Mouse (Mus musculus): ENCODE results near the gene Pecam1. TPM values are rescaled to one million over a fixed set of nuclear protein-coding genes. Genes with fewer than 3 reads are reported as not detected.

Pecam1 gene
- polyA plus RNA-seq, 1 experiment from 2014 or later: 69.9 TPM

DNA sequence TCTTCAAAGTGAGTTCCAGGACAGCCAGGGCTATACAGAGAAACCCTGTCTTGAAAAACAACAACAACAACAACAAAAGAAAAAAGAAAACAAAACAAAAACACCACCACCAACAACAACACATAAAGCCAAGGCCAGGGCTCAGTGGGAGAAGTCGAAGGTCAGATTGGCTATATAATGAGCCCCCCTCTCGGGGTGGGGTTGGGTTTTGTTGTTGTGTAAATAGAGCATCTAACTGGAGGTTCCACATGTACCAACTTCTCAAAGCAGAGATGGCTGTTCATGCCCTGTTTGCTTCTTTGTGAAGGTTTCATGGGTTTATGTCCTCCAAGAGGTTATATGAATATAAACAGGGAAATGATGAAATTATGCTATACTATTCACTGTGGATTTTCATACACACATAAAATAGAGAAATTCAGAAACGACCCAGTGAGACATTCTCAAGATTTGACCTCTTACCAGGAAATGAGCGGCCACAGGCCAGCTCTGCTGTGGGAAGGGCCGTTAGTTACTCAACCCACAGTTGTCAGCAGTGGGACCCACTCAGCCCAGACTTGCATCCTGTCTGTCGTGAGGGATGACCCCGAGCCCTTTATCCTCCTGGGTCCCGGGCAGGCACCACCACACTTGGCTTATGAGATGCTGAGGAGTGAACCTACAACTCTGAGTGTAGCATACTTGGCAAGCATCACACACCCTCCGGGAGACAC, 45.9 kb downstream of the Pecam1 start:
- no peak for ATAC-seq (ENCODE audit: insufficient number of reproducible peaks, insufficient read depth, low FRiP score, low read depth)
- Histone ChIP-seq H3K4me3 (ENCODE audit: control insufficient read depth in 1 of 2, insufficient read depth in 1 of 2, low read depth in 1 of 2, low read length in 2 of 2) (no peak overlapping the region), H3K4me2 (ENCODE audit: low read length) (no peak overlapping the region), H3K9me3 (ENCODE audit: control insufficient read depth, low read length) (no peaks in the 10 kb centered on the region), H3K9ac (ENCODE audit: low read length) (no peak overlapping the region), H3K27me3 (ENCODE audit: control insufficient read depth, insufficient read depth, low read length) (no peaks in the 10 kb centered on the region), H3K4me1 (ENCODE audit: control insufficient read depth in 2 of 2, insufficient read depth in 2 of 2, low read length in 2 of 2) (peaks cover 11 to 15% of the 10 kb centered on the region in 2 experiments), H3K36me3 (ENCODE audit: control insufficient read depth, insufficient read depth, low read length) (no peaks in the 10 kb centered on the region), H3K27ac (replicated peaks in 1 of 2; ENCODE audit: control insufficient read depth in 1 of 2, insufficient read depth in 1 of 2, low read depth in 2 of 2, low read length in 2 of 2) (no peak overlapping the region)
- 74% methylated on average over 9 of the region's 9 CpGs for WGBS

DNA sequence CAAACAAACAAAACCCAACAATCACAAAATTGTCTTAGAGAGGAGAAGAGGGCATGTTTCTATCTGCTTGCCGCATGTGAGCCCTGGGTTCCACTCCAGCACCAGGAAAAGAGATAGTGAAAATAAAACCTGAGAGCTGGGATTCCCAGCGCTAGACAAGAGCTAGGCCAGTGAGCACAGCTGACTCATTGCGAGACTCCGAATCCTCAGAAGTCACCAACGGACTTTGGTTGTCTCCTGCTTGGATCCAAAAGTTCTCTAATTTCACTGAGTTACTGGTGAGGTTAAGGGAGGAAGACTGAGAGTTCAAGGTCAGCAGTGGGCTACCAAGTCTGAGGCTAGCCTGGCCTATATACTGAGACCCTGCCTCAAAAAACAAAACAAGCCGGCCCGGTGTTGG, 46.5 kb downstream of the Pecam1 start:
- peaks cover 7 to 15% of the 10 kb centered on the region in 2 experiments for H3K4me1 ChIP-seq (ENCODE audit: control insufficient read depth in 2 of 2, insufficient read depth in 2 of 2, low read length in 2 of 2)
- no peak overlapping the region for H3K9ac ChIP-seq (ENCODE audit: low read length)
- no peaks in the 10 kb centered on the region for H3K9me3 ChIP-seq (ENCODE audit: control insufficient read depth, low read length)
- no peak overlapping the region for H3K27ac ChIP-seq (replicated peaks in 1 of 2; ENCODE audit: control insufficient read depth in 1 of 2, insufficient read depth in 1 of 2, low read depth in 2 of 2, low read length in 2 of 2)
- WGBS: 83% methylated on average over 7 of the region's 7 CpGs
- H3K4me3 ChIP-seq (ENCODE audit: control insufficient read depth in 1 of 2, insufficient read depth in 1 of 2, low read depth in 1 of 2, low read length in 2 of 2): no peak overlapping the region
- H3K36me3 ChIP-seq (ENCODE audit: control insufficient read depth, insufficient read depth, low read length): no peaks in the 10 kb centered on the region
- ATAC-seq (ENCODE audit: insufficient number of reproducible peaks, insufficient read depth, low FRiP score, low read depth): no peak
- H3K4me2 ChIP-seq (ENCODE audit: low read length): no peak overlapping the region
- no peaks in the 10 kb centered on the region for H3K27me3 ChIP-seq (ENCODE audit: control insufficient read depth, insufficient read depth, low read length)

DNA sequence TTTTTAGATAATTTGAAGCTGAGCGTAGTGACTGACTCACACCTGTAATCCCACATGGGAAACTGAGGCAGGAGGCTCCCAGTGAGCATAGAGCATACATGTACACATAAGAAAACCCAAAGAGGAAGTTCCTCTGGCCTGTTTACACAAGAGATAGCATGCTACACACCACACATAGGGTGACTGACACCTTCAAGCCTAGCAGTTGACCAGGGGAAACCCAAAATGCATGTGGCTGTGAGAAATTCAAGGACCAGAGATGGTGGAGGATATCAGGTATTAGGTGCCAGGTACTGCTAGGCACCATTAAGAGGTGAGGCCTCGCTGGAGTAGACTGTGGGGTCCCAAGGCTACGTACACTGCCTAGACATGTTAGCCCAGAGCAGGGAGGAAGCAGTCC, 47.8 kb downstream of the Pecam1 start:
- no peak for ATAC-seq (ENCODE audit: insufficient number of reproducible peaks, insufficient read depth, low FRiP score, low read depth)
- Histone ChIP-seq H3K27me3 (ENCODE audit: control insufficient read depth, insufficient read depth, low read length) (no peaks in the 10 kb centered on the region), H3K4me2 (ENCODE audit: low read length) (no peak overlapping the region), H3K27ac (replicated peaks in 1 of 2; ENCODE audit: control insufficient read depth in 1 of 2, insufficient read depth in 1 of 2, low read depth in 2 of 2, low read length in 2 of 2) (no peak overlapping the region), H3K9me3 (ENCODE audit: control insufficient read depth, low read length) (no peaks in the 10 kb centered on the region), H3K4me3 (ENCODE audit: control insufficient read depth in 1 of 2, insufficient read depth in 1 of 2, low read depth in 1 of 2, low read length in 2 of 2) (no peak overlapping the region), H3K36me3 (ENCODE audit: control insufficient read depth, insufficient read depth, low read length) (no peaks in the 10 kb centered on the region), H3K9ac (ENCODE audit: low read length) (no peak overlapping the region), H3K4me1 (ENCODE audit: control insufficient read depth in 2 of 2, insufficient read depth in 2 of 2, low read length in 2 of 2) (peaks cover 7 to 14% of the 10 kb centered on the region in 2 experiments)
- WGBS: 81% methylated on average over 3 of the region's 3 CpGs

DNA sequence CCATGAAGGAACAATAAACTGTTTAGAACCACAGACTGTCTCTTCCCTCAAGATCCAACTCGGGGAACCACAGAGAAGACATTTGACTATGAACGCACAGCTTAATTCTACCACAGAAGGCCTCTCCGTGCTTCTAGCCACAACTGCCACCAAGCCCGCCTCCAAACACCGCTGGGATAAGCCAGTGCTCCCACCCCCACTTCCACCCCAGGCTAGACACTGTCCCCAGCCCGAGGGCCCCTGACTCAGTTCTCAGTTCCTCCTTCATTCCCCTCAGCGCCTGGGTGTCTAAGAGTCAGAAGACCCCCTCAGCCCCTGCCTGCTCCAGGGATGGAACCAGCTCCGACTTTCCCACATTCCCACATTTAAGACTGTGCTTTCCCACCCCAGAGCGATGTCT, 48.8 kb downstream of the Pecam1 start:
- no peak overlapping the region for H3K4me3 ChIP-seq (ENCODE audit: control insufficient read depth in 1 of 2, insufficient read depth in 1 of 2, low read depth in 1 of 2, low read length in 2 of 2)
- no peak overlapping the region for H3K9ac ChIP-seq (ENCODE audit: low read length)
- no peak overlapping the region for H3K27ac ChIP-seq (replicated peaks in 1 of 2; ENCODE audit: control insufficient read depth in 1 of 2, insufficient read depth in 1 of 2, low read depth in 2 of 2, low read length in 2 of 2)
- H3K4me1 ChIP-seq (ENCODE audit: control insufficient read depth in 2 of 2, insufficient read depth in 2 of 2, low read length in 2 of 2): peaks cover 4 to 8% of the 10 kb centered on the region in 2 experiments; a peak in 3 of 4 replicates
- WGBS: 65% methylated on average over 9 of the region's 9 CpGs
- H3K4me2 ChIP-seq (ENCODE audit: low read length): no peak overlapping the region
- no peaks in the 10 kb centered on the region for H3K27me3 ChIP-seq (ENCODE audit: control insufficient read depth, insufficient read depth, low read length)
- H3K9me3 ChIP-seq (ENCODE audit: control insufficient read depth, low read length): no peaks in the 10 kb centered on the region
- ATAC-seq (ENCODE audit: insufficient number of reproducible peaks, insufficient read depth, low FRiP score, low read depth): no peak
- 0 out of 2 replicates have a peak, but pooled peaks cover 3% of the 10 kb centered on the region for H3K36me3 ChIP-seq (ENCODE audit: control insufficient read depth, insufficient read depth, low read length)

DNA sequence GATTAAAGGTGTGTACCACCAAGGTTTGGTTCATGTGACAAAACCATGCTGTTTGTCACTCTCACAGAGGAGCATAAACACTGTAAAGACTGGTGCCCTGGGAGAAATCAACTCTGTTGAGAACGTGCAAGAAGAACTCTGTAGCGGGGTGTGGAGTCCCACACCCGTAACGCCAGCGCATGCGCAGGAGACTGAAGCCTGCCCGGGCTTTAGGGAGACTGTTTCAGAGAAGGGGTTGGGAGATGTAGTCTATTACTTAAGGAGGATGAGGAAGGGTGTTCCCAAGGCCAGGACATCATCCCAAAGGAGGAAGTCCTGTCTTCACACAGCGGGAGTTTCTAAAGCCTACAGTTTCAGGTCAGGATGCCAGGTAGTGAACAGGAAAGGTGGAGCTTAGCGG, 51.3 kb downstream of the Pecam1 start:
- H3K36me3 ChIP-seq (ENCODE audit: control insufficient read depth, insufficient read depth, low read length): 0 out of 2 replicates have a peak, but pooled peaks cover 15% of the 10 kb centered on the region
- no peak for ATAC-seq (ENCODE audit: insufficient number of reproducible peaks, insufficient read depth, low FRiP score, low read depth)
- no peak overlapping the region for H3K4me3 ChIP-seq (ENCODE audit: control insufficient read depth in 1 of 2, insufficient read depth in 1 of 2, low read depth in 1 of 2, low read length in 2 of 2)
- H3K9me3 ChIP-seq (ENCODE audit: control insufficient read depth, low read length): no peaks in the 10 kb centered on the region
- H3K4me2 ChIP-seq (ENCODE audit: low read length): no peak overlapping the region
- no peak overlapping the region for H3K27ac ChIP-seq (replicated peaks in 1 of 2; ENCODE audit: control insufficient read depth in 1 of 2, insufficient read depth in 1 of 2, low read depth in 2 of 2, low read length in 2 of 2)
- H3K9ac ChIP-seq (ENCODE audit: low read length): no peak overlapping the region
- no peaks in the 10 kb centered on the region for H3K27me3 ChIP-seq (ENCODE audit: control insufficient read depth, insufficient read depth, low read length)
- WGBS: 93% methylated on average over 9 of the region's 9 CpGs
- H3K4me1 ChIP-seq (ENCODE audit: control insufficient read depth in 2 of 2, insufficient read depth in 2 of 2, low read length in 2 of 2): no peaks in the 10 kb centered on the region

DNA sequence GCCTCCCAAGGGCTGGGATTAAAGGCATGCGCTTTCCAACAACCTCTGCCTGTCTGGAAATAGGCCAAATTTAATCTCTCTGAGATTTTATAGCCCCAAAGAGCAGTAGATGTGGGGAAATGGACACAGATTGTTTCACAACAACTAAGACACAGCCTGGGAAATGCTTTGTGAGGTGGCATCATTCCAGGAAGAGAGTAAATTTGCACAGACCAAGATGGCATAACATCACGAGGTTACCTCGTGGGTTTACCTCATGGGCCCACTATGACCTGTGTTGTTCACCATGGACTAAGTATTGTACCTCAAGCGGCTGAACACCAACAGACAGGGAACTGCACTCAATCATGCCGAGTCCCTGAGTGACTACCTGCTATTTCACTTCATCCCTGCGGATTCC, 52.1 kb downstream of the Pecam1 start:
- Histone ChIP-seq H3K9ac (ENCODE audit: low read length) (no peak overlapping the region), H3K27ac (replicated peaks in 1 of 2; ENCODE audit: control insufficient read depth in 1 of 2, insufficient read depth in 1 of 2, low read depth in 2 of 2, low read length in 2 of 2) (no peak overlapping the region), H3K9me3 (ENCODE audit: control insufficient read depth, low read length) (no peaks in the 10 kb centered on the region), H3K4me3 (ENCODE audit: control insufficient read depth in 1 of 2, insufficient read depth in 1 of 2, low read depth in 1 of 2, low read length in 2 of 2) (no peak overlapping the region), H3K4me2 (ENCODE audit: low read length) (no peak overlapping the region), H3K4me1 (ENCODE audit: control insufficient read depth in 2 of 2, insufficient read depth in 2 of 2, low read length in 2 of 2) (no peaks in the 10 kb centered on the region), H3K36me3 (ENCODE audit: control insufficient read depth, insufficient read depth, low read length) (0 out of 2 replicates have a peak, but pooled peaks cover 15% of the 10 kb centered on the region), H3K27me3 (ENCODE audit: control insufficient read depth, insufficient read depth, low read length) (no peaks in the 10 kb centered on the region)
- ATAC-seq (ENCODE audit: insufficient number of reproducible peaks, insufficient read depth, low FRiP score, low read depth): no peak
- 84% methylated on average over 6 of the region's 6 CpGs for WGBS

DNA sequence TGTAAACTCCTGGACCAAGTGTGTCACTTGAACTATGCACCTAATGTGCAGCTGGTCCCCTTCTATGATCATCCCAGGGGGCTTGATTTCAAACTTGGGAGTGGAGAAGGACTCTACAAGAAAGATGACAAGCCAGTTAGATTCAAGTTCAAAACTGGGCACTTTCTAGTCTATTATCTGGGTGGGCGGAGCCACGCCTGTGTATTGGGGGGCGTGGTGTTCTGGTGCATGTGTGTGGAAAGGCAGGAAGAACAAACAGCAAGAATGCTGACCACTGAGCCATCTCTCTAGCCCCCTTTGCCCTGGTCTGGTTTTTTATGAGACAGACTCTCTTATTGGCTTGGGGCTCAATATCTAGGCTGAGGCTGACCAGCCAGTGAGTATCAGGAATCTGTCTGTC, 54.5 kb downstream of the Pecam1 start:
- 81% methylated on average over 3 of the region's 3 CpGs for WGBS
- Histone ChIP-seq H3K4me3 (ENCODE audit: control insufficient read depth in 1 of 2, insufficient read depth in 1 of 2, low read depth in 1 of 2, low read length in 2 of 2) (no peak overlapping the region), H3K9me3 (ENCODE audit: control insufficient read depth, low read length) (no peaks in the 10 kb centered on the region), H3K27me3 (ENCODE audit: control insufficient read depth, insufficient read depth, low read length) (no peaks in the 10 kb centered on the region), H3K4me2 (ENCODE audit: low read length) (no peak overlapping the region), H3K4me1 (ENCODE audit: control insufficient read depth in 2 of 2, insufficient read depth in 2 of 2, low read length in 2 of 2) (no peaks in the 10 kb centered on the region), H3K36me3 (ENCODE audit: control insufficient read depth, insufficient read depth, low read length) (0 out of 2 replicates have a peak, but pooled peaks cover 19% of the 10 kb centered on the region), H3K27ac (replicated peaks in 1 of 2; ENCODE audit: control insufficient read depth in 1 of 2, insufficient read depth in 1 of 2, low read depth in 2 of 2, low read length in 2 of 2) (no peak overlapping the region), H3K9ac (ENCODE audit: low read length) (no peak overlapping the region)
- ATAC-seq (ENCODE audit: insufficient number of reproducible peaks, insufficient read depth, low FRiP score, low read depth): no peak

DNA sequence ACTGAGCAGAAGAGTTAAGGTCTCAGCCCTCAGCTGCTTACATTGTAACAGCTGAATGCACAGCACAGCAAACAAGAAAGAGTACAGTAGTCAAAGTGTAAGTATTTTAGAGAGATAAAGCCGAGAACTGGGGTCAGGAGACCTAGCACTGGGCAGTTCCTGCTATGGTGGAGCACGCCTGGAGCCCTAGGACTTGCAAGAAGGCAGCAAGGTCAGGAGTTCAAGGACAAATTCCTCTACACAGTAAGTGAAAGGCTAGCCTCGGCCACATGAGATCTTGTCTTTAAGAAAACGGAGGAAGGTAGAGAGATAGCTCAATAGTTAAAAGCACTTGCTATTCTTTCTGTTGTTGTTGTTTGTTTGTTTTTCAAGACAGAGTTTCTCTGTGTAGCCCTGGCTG, 57.5 kb downstream of the Pecam1 start:
- no peak for ATAC-seq (ENCODE audit: insufficient number of reproducible peaks, insufficient read depth, low FRiP score, low read depth)
- Histone ChIP-seq H3K27ac (replicated peaks in 1 of 2; ENCODE audit: control insufficient read depth in 1 of 2, insufficient read depth in 1 of 2, low read depth in 2 of 2, low read length in 2 of 2) (no peak overlapping the region), H3K4me2 (ENCODE audit: low read length) (no peak overlapping the region), H3K4me3 (ENCODE audit: control insufficient read depth in 1 of 2, insufficient read depth in 1 of 2, low read depth in 1 of 2, low read length in 2 of 2) (no peak overlapping the region), H3K36me3 (ENCODE audit: control insufficient read depth, insufficient read depth, low read length) (peaks cover 32% of the 10 kb centered on the region; the same call in 1 of the 2 replicates), H3K9me3 (ENCODE audit: control insufficient read depth, low read length) (no peaks in the 10 kb centered on the region), H3K4me1 (ENCODE audit: control insufficient read depth in 2 of 2, insufficient read depth in 2 of 2, low read length in 2 of 2) (peaks cover 0 to 6% of the 10 kb centered on the region in 2 experiments; a peak in 2 of 4 replicates), H3K9ac (ENCODE audit: low read length) (no peak overlapping the region), H3K27me3 (ENCODE audit: control insufficient read depth, insufficient read depth, low read length) (no peaks in the 10 kb centered on the region)
- 66% methylated on average over 4 of the region's 4 CpGs for WGBS

Data from heart, embryonic 14.5 days (tissue).